Mouse (Mus musculus) thymus, postnatal 14 days (tissue): Measurements from ENCODE around the gene Esp22.
"Not testable (repeated sequence)": the region's sequence is repeated elsewhere in the genome, so short reads cannot be mapped to it uniquely, and the experiment has no call there.

ENCODE experiments used
- DNase-seq: peaks from one replicate; pipeline ENCODE4 v3.0.0; 2021

The Esp22 gene

DNA sequence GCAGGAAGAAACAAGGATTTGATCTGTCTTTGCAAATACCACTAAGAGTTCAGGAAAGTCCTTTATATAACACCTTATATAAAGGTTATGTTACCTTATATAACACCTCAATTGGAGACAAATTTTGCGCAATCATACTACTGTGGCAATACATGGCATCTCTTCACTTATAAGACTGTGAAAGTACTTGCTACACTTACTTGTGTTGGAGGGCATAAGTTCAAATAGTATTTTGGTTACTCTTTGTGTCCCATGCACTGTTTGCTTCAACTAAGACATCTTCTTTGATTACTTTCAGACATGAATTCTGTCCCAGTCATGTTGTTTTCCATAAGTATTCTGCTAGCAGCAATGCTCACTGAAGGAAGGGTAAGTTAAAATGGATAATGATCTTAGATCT is at the start of gene Esp22:
Esp22 (plus strand) TSS at position 301 of the 400 bp plus-strand sequence.
- no peak for DNase-seq

DNA sequence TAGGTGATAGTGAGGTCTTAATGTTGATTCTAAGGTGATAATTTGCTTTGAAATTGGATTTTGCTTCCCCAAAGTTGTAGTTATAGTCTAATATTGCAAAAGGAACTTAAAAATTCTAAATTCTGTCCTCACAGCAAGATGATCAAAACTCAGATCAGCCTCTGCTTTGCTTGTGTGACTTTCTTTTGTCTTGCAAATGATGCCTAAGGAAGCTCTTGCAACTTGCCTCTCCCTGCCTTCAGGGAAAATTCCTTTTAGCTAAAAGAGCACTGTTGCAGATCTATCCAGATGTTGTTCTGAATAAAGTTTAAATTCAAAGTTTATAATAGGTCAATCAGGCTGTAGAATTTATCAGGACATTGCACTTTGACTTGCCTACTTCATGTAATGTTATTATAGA is 31.5 kb upstream of the Esp22 start:
- DNase-seq, result no peak

DNA sequence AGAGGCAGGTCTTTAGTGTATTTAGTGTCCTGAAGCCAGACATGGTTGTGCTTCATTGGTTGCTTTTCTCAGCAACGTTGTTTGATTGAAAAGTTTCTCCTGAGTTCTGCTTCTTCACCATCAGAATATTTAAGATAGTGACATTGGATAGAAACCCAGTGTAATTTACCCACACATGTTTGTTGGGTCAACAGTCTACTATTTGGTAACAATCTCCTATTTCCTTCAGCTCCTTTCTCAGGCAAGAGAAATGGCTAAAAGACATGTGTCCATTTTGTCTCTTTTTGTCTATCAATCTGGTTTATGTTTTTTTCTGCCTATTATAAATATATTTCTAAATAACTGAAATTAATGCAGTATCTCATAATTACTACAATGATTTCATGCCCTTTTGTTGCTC is 18.2 kb upstream of the Esp22 start, which contains the start of gene Esp23:
Esp23 (minus strand) TSS at position 101 of the 400 bp plus-strand sequence.
- no peak for DNase-seq

DNA sequence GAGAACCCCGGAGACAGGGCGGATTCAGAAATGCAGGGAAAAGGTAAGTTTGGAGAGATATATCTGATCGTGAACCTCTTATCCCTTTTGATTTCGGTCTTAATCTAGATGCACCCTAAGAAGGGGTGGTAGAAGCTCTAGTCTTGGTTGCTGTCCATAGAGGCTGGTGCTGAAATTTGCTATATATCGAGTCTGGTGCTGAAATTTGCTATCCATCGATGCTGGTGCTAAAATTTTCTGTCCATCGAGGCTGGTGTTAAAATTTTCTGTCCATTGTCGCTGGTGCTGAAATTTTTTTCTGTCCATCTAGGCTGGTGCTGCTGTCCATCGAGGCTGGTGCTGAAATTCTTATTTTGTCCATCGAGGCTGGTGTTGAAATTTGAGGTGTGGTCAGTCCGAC is 12.0 kb downstream of the Esp22 start:
- not testable (repeated sequence) for DNase-seq

DNA sequence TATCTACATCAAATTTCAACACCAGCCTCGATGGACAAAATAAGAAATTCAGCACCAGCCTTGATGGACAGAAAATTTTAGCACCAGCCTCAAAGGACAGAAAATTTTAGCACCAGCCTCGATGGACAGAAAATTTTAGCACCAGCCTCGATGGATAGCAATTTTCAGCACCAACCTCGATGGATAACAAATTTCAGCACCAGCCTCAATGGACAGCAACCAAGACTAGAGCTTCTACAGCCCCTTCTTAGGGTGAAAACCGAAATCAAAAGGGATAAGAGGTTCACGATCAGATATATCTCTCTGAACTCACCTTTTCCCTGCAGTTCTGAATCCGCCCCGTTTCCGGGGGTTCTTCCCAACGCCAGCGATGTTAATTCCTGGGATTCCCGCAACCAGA is 34.0 kb downstream of the Esp22 start:
- DNase-seq, result not testable (repeated sequence)
